Mouse (Mus musculus) liver, embryonic 13.5 days (tissue): Measurements from ENCODE around the gene Gabbr2. TPM values are rescaled to one million over a fixed set of nuclear protein-coding genes. Genes with fewer than 3 reads are reported as not detected.

Source experiments
- ATAC-seq: fragments of 200-750 bp; cut with Nextera tagmentation; 2 replicates; pipeline ENCODE4 v1.8.0; 2017; ENCODE audit warnings: low read depth, mild to moderate bottlenecking, moderate number of reproducible peaks, moderate library complexity
- DNase-seq: peaks from one replicate; pipeline ENCODE4 v3.0.0; 2022
- H3K27ac ChIP-seq: fragments of 300-500 bp; sonication (generic); 2 replicates; pipeline ENCODE4 v1.5.1; 2015; ENCODE audit warnings: moderate library complexity, mild to moderate bottlenecking, inconsistent platforms
- H3K27me3 ChIP-seq: fragments of 300-500 bp; sonication (generic); 2 replicates; pipeline ENCODE4 v1.6.1; 2015; ENCODE audit warnings: mild to moderate bottlenecking, inconsistent platforms
- H3K36me3 ChIP-seq: fragments of 300-500 bp; sonication (generic); 2 replicates; pipeline ENCODE4 v1.6.1; 2015; ENCODE audit warnings: mild to moderate bottlenecking, inconsistent platforms
- H3K4me1 ChIP-seq: fragments of 300-500 bp; sonication (generic); replicated peaks from 2 replicates; pipeline ENCODE4 v1.6.1; 2015; ENCODE audit warnings: inconsistent platforms
- H3K4me2 ChIP-seq: fragments of 300-500 bp; sonication (generic); 2 replicates; pipeline ENCODE4 v1.6.1; 2015; ENCODE audit warnings: inconsistent platforms, mild to moderate bottlenecking, moderate library complexity
- H3K4me3 ChIP-seq: fragments of 300-500 bp; sonication (generic); replicated peaks from 2 replicates; pipeline ENCODE4 v1.5.1; 2015; ENCODE audit warnings: mild to moderate bottlenecking, inconsistent platforms
- H3K9ac ChIP-seq: fragments of 300-500 bp; sonication (generic); 2 replicates; pipeline ENCODE4 v1.6.1; 2015; ENCODE audit warnings: mild to moderate bottlenecking, inconsistent platforms
- H3K9me3 ChIP-seq: fragments of 300-500 bp; sonication (generic); replicated peaks from 2 replicates; pipeline ENCODE4 v1.6.1; 2016; ENCODE audit warnings: inconsistent platforms
- WGBS: fragments of 180-500 bp; shearing (Covaris S2); methylation state at CpG from one replicate; pipeline ENCODE4 v1.1.7; 2015; ENCODE audit not compliant: insufficient replicate concordance; 5-methylcytosine and 5-hydroxymethylcytosine counted together
- polyA plus RNA-seq: library from polyadenylated mRNA; unstranded; fragments of >200 nt; fragmentation: Nextera tagmentation; extraction: Ambion mirVana; gene quantifications from 2 replicates; pipeline ENCODE4 v1.2.1, GENCODE M21; 2015

Gabbr2 gene
- polyA plus RNA-seq, 1 experiment from 2014 or later, result 0.09 TPM

GRCm38 (mm10) chr4:46959776-46960175 lies 31.9 kb downstream of the Gabbr2 start:
- no peak overlapping the region for H3K4me2 ChIP-seq
- H3K27me3 ChIP-seq, result no peaks in the 10 kb centered on the region
- peak; percentile 85 for ATAC-seq
- H3K27ac ChIP-seq, result no peak overlapping the region; the same call in 1 of the 2 replicates
- H3K4me3 ChIP-seq, result no peak overlapping the region
- H3K36me3 ChIP-seq, result no peaks in the 10 kb centered on the region
- WGBS, result 72% methylated on average over 6 of the region's 6 CpGs
- H3K4me1 ChIP-seq, result no peaks in the 10 kb centered on the region
- no peaks in the 10 kb centered on the region for H3K9me3 ChIP-seq
- DNase-seq, result no peak
- no peak overlapping the region for H3K9ac ChIP-seq

DNA sequence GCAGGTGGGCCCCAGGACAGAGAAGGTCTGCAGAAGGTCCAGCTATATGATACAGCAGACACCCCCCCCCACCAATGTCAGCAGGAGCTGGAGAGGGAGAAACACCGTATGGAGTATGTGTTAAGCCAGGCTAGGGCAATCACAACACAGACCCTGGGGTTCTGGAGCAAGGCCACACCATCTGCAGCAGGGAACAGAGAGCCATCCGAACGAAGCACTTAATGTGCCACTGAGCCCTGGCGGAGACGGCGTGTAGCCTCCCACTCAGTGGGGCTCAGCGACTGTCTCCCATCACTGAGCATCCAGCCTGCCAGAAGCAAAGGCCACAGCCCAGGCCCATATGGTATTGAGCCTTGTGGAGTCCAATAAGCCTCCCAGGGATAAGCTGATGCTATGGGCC lies 33.7 kb downstream of the Gabbr2 start:
- no peaks in the 10 kb centered on the region for H3K4me1 ChIP-seq
- no peak for ATAC-seq
- H3K27me3 ChIP-seq, result no peaks in the 10 kb centered on the region
- no peak overlapping the region for H3K4me3 ChIP-seq
- H3K9me3 ChIP-seq, result no peaks in the 10 kb centered on the region
- no peaks in the 10 kb centered on the region for H3K36me3 ChIP-seq
- no peak overlapping the region for H3K9ac ChIP-seq
- H3K27ac ChIP-seq, result no peak overlapping the region
- WGBS, result 73% methylated on average over 7 of the region's 7 CpGs
- no peak for DNase-seq
- H3K4me2 ChIP-seq, result no peak overlapping the region

- Histone ChIP-seq H3K9ac (no peak overlapping the region), H3K36me3 (no peaks in the 10 kb centered on the region), H3K4me2 (no peak overlapping the region), H3K9me3 (no peaks in the 10 kb centered on the region), H3K27ac (no peak overlapping the region), H3K27me3 (no peaks in the 10 kb centered on the region), H3K4me1 (no peaks in the 10 kb centered on the region), H3K4me3 (no peak overlapping the region)
- 36% methylated on average over 4 of the region's 4 CpGs for WGBS
- ATAC-seq (no peak), DNase-seq (no peak)
These were observed 34.7 kb downstream of the Gabbr2 start for GRCm38 (mm10) chr4:46956966-46957365.

GRCm38 (mm10) chr4:46953021-46953420 lies 38.7 kb downstream of the Gabbr2 start:
- H3K9me3 ChIP-seq, result no peaks in the 10 kb centered on the region
- no peaks in the 10 kb centered on the region for H3K36me3 ChIP-seq
- no peaks in the 10 kb centered on the region for H3K4me1 ChIP-seq
- no peak for DNase-seq
- H3K27me3 ChIP-seq, result no peaks in the 10 kb centered on the region
- no peak for ATAC-seq
- no peak overlapping the region for H3K4me2 ChIP-seq
- 75% methylated on average over 7 of the region's 7 CpGs for WGBS
- no peak overlapping the region for H3K4me3 ChIP-seq
- no peak overlapping the region for H3K27ac ChIP-seq
- H3K9ac ChIP-seq, result no peak overlapping the region

- Histone ChIP-seq H3K36me3 (no peaks in the 10 kb centered on the region), H3K27ac (no peak overlapping the region), H3K27me3 (no peaks in the 10 kb centered on the region), H3K4me2 (no peak overlapping the region), H3K4me1 (no peaks in the 10 kb centered on the region), H3K9ac (no peak overlapping the region), H3K4me3 (no peak overlapping the region), H3K9me3 (no peaks in the 10 kb centered on the region)
- 67% methylated on average over 4 of the region's 4 CpGs for WGBS
- ATAC-seq, result no peak
- DNase-seq, result no peak
These were observed 39.1 kb downstream of the Gabbr2 start for GRCm38 (mm10) chr4:46952562-46952961.

GRCm38 (mm10) chr4:46934291-46934690 lies 57.4 kb downstream of the Gabbr2 start:
- no peaks in the 10 kb centered on the region for H3K9me3 ChIP-seq
- no peaks in the 10 kb centered on the region for H3K36me3 ChIP-seq
- H3K9ac ChIP-seq, result no peak overlapping the region
- no peaks in the 10 kb centered on the region for H3K4me1 ChIP-seq
- WGBS, result 50% methylated on average over 3 of the region's 3 CpGs
- H3K27me3 ChIP-seq, result no peaks in the 10 kb centered on the region
- ATAC-seq (no peak), DNase-seq (no peak)
- H3K4me2 ChIP-seq, result no peak overlapping the region
- H3K4me3 ChIP-seq, result no peak overlapping the region
- no peak overlapping the region for H3K27ac ChIP-seq

DNA sequence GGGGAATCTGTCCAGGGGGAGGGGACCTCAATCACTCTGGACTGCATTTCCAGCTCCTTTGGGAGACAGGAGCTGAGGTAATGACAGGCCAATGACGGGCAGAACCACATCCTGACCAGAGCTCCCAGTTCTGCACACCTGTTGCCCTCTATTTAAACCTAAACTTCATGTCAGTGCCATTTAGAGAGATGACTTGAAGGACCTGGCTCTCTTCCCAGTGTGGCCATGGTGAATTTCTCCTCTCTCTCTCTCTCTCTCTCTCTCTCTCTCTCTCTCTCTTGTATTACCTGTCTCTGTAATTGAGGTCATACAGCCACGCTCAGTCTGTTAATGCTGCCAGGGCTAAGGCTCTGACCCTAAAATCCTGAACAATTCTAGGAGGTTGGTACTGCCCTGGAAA lies 58.1 kb downstream of the Gabbr2 start:
- no peak overlapping the region for H3K9ac ChIP-seq
- H3K4me3 ChIP-seq, result no peak overlapping the region
- DNase-seq, result no peak
- H3K27ac ChIP-seq, result no peak overlapping the region
- no peaks in the 10 kb centered on the region for H3K9me3 ChIP-seq
- H3K27me3 ChIP-seq, result no peaks in the 10 kb centered on the region
- peaks cover 2% of the 10 kb centered on the region; the same call in 1 of the 2 replicates for H3K4me1 ChIP-seq
- ATAC-seq, result no peak
- WGBS, result 59% methylated on average over 2 of the region's 2 CpGs
- no peaks in the 10 kb centered on the region for H3K36me3 ChIP-seq
- H3K4me2 ChIP-seq, result no peak overlapping the region

GRCm38 (mm10) chr4:46931706-46932397 lies 59.8 kb downstream of the Gabbr2 start:
- H3K4me3 ChIP-seq, result no peak overlapping the region
- DNase-seq (no peak), ATAC-seq (no peak)
- H3K36me3 ChIP-seq, result no peaks in the 10 kb centered on the region
- H3K9ac ChIP-seq, result no peak overlapping the region
- no peak overlapping the region for H3K27ac ChIP-seq
- H3K4me2 ChIP-seq, result no peak overlapping the region
- no peaks in the 10 kb centered on the region for H3K27me3 ChIP-seq
- peaks cover 9% of the 10 kb centered on the region; the same call in 1 of the 2 replicates for H3K4me1 ChIP-seq
- 56% methylated on average over 9 of the region's 9 CpGs for WGBS
- H3K9me3 ChIP-seq, result no peaks in the 10 kb centered on the region

DNA sequence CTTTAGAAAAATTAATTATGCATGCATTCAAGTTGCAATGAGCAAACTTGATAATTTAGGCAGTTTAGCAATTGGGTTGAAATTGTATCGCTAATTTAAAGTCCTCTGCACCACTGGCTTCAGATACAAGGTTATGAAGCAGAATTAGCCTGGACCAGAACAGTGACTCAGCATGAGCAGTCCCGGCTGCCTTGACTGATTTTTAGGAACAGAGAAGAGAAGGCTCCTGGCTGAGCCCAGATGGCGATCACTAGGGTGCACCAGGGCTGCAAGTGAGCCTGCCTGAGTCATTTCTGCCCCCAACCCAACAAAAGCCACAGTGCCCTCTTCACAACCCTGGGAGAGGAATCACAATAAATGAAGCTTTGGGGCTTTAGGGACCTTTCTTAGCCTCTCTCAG lies 63.6 kb downstream of the Gabbr2 start:
- H3K4me1 ChIP-seq, result peaks cover 9% of the 10 kb centered on the region; the same call in 1 of the 2 replicates
- 20% methylated on average over 3 of the region's 3 CpGs for WGBS
- no peak for DNase-seq

DNA sequence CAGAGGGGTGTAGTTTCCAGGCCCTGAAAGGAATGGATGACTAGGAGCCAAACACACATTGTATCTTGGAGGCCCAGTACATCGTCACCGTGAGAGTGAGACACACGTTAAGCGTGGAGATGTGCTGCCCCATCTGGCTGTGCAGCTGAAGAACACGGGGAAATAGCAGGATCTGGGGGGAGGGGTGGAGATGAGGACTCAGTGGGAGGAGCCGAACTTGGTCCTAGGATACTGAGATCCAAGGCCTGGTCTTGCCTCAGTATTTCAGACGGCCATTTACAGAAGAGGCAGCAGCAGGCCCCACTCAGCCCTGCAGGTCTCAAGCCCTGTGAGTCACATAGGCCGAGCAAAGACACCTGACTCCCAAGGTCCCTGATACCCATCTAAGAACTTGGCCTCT lies 72.5 kb downstream of the Gabbr2 start:
- DNase-seq (no peak), ATAC-seq (no peak)
- 61% methylated on average over 8 of the region's 8 CpGs for WGBS
- Histone ChIP-seq H3K9ac (no peak overlapping the region), H3K27ac (no peak overlapping the region), H3K4me3 (no peak overlapping the region), H3K9me3 (no peaks in the 10 kb centered on the region), H3K27me3 (peaks cover 15% of the 10 kb centered on the region; the same call in 1 of the 2 replicates), H3K4me2 (no peak overlapping the region), H3K36me3 (no peaks in the 10 kb centered on the region), H3K4me1 (peaks cover 11% of the 10 kb centered on the region)

More for the DNA sequence above, 63.6 kb downstream of the Gabbr2 start:
- Histone ChIP-seq H3K9ac (no peak overlapping the region), H3K36me3 (no peaks in the 10 kb centered on the region), H3K9me3 (no peaks in the 10 kb centered on the region), H3K27me3 (no peaks in the 10 kb centered on the region), H3K4me2 (no peak overlapping the region), H3K4me3 (no peak overlapping the region), H3K27ac (no peak overlapping the region)
- no peak for ATAC-seq

GRCm38 (mm10) chr4:46916786-46917185 lies 74.9 kb downstream of the Gabbr2 start:
- Histone ChIP-seq H3K4me3 (no peak overlapping the region), H3K27ac (no peak overlapping the region), H3K4me1 (peaks cover 11% of the 10 kb centered on the region), H3K9ac (no peak overlapping the region), H3K27me3 (peaks cover 15% of the 10 kb centered on the region; the same call in 1 of the 2 replicates), H3K4me2 (no peak overlapping the region), H3K9me3 (no peaks in the 10 kb centered on the region), H3K36me3 (no peaks in the 10 kb centered on the region)
- 52% methylated on average over 6 of the region's 6 CpGs for WGBS
- ATAC-seq (no peak), DNase-seq (no peak)

- ATAC-seq, result no peak
- H3K27me3 ChIP-seq, result peaks cover 9% of the 10 kb centered on the region; the same call in 1 of the 2 replicates
- no peak overlapping the region for H3K4me2 ChIP-seq
- 80% methylated on average over 12 of the region's 12 CpGs for WGBS
- H3K9ac ChIP-seq, result no peak overlapping the region
- no peak overlapping the region for H3K27ac ChIP-seq
- peaks cover 11% of the 10 kb centered on the region for H3K4me1 ChIP-seq
- no peaks in the 10 kb centered on the region for H3K36me3 ChIP-seq
- no peaks in the 10 kb centered on the region for H3K9me3 ChIP-seq
- H3K4me3 ChIP-seq, result no peak overlapping the region
- DNase-seq, result no peak
These were observed 75.7 kb downstream of the Gabbr2 start for GRCm38 (mm10) chr4:46915934-46916333.
